Mouse (Mus musculus) neural tube, embryonic 12.5 days (tissue): ENCODE results near the gene Myo15b. TPM values are rescaled to one million over a fixed set of nuclear protein-coding genes. Genes with fewer than 3 reads are reported as not detected.
"Not testable (repeated sequence)": the region's sequence is repeated elsewhere in the genome, so short reads cannot be mapped to it uniquely, and the experiment has no call there.

Experiments
- ATAC-seq: fragments of 200-750 bp; cut with Nextera tagmentation; 2 replicates; pipeline ENCODE4 v1.8.0; 2017; ENCODE audit warnings: low read depth, mild to moderate bottlenecking, moderate TSS enrichment, moderate library complexity; ENCODE audit not compliant: low FRiP score
- H3K27ac ChIP-seq: fragments of 300-500 bp; sonication (generic); 2 replicates; pipeline ENCODE4 v1.5.1; 2016
- H3K27me3 ChIP-seq: fragments of 300-500 bp; sonication (generic); replicated peaks from 2 replicates; pipeline ENCODE4 v1.6.1; 2016; ENCODE audit warnings: mild to moderate bottlenecking
- H3K36me3 ChIP-seq: fragments of 300-500 bp; sonication (generic); 2 replicates; pipeline ENCODE4 v1.6.1; 2016; ENCODE audit warnings: mild to moderate bottlenecking
- H3K4me1 ChIP-seq: fragments of 300-500 bp; sonication (generic); 2 replicates; pipeline ENCODE4 v1.6.1; 2016
- H3K4me2 ChIP-seq: fragments of 300-500 bp; sonication (generic); replicated peaks from 2 replicates; pipeline ENCODE4 v1.6.1; 2016; ENCODE audit warnings: mild to moderate bottlenecking
- H3K4me3 ChIP-seq: fragments of 300-500 bp; sonication (generic); 2 replicates; pipeline ENCODE4 v1.5.1; 2016
- H3K9ac ChIP-seq: fragments of 300-500 bp; sonication (generic); 2 replicates; pipeline ENCODE4 v1.6.1; 2016; ENCODE audit warnings: mild to moderate bottlenecking
- H3K9me3 ChIP-seq: fragments of 300-500 bp; sonication (generic); 2 replicates; pipeline ENCODE4 v1.6.1; 2016; ENCODE audit warnings: mild to moderate bottlenecking
- WGBS: fragments of 180-500 bp; shearing (Covaris S2); methylation state at CpG from one replicate; pipeline ENCODE4 v1.1.7; 2016; 5-methylcytosine and 5-hydroxymethylcytosine counted together
- polyA plus RNA-seq: library from polyadenylated mRNA; unstranded; fragments of >200 nt; fragmentation: Nextera tagmentation; extraction: Ambion mirVana; gene quantifications from 2 replicates; pipeline ENCODE4 v1.2.1, GENCODE M21; 2016

Gene Myo15b
- polyA plus RNA-seq, 1 experiment from 2014 or later: 0.11 TPM

GRCm38 (mm10) chr11:115845819-115846218 lies 12.4 kb upstream of the Myo15b start:
- no peak for ATAC-seq
- Histone ChIP-seq H3K9me3 (no peaks in the 10 kb centered on the region), H3K27me3 (no peaks in the 10 kb centered on the region), H3K27ac (no peak overlapping the region), H3K4me2 (no peak overlapping the region), H3K9ac (no peak overlapping the region), H3K4me3 (no peak overlapping the region), H3K36me3 (no peaks in the 10 kb centered on the region), H3K4me1 (0 out of 2 replicates have a peak, but pooled peaks cover 9% of the 10 kb centered on the region)
- WGBS: 97% methylated on average over 2 of the region's 2 CpGs

GRCm38 (mm10) chr11:115854674-115855073 lies 3.5 kb upstream of the Myo15b start:
- no peak overlapping the region for H3K27ac ChIP-seq
- 87% methylated on average over 6 of the region's 6 CpGs for WGBS

GRCm38 (mm10) chr11:115857146-115857545 lies 1.1 kb upstream of the Myo15b start:
- not testable (repeated sequence) for H3K27ac ChIP-seq, H3K4me2 ChIP-seq, ATAC-seq, H3K4me3 ChIP-seq, H3K36me3 ChIP-seq, H3K9ac ChIP-seq, H3K9me3 ChIP-seq
- H3K4me1 ChIP-seq: peaks cover 13% of the 10 kb centered on the region
- peaks cover 53% of the 10 kb centered on the region for H3K27me3 ChIP-seq
- 94% methylated on average over 4 of the region's 4 CpGs for WGBS

More at GRCm38 (mm10) chr11:115854674-115855073, 3.5 kb upstream of the Myo15b start:
- no peaks in the 10 kb centered on the region for H3K36me3 ChIP-seq
- H3K4me1 ChIP-seq: peaks cover 13% of the 10 kb centered on the region
- no peak overlapping the region for H3K9ac ChIP-seq
- ATAC-seq: no peak
- no peak overlapping the region for H3K4me3 ChIP-seq
- no peak overlapping the region for H3K4me2 ChIP-seq
- no peaks in the 10 kb centered on the region for H3K9me3 ChIP-seq
- H3K27me3 ChIP-seq: peaks cover 34% of the 10 kb centered on the region

GRCm38 (mm10) chr11:115857936-115858335 lies 270 bp upstream of the Myo15b start:
- no peaks in the 10 kb centered on the region for H3K36me3 ChIP-seq
- H3K27ac ChIP-seq: no peak overlapping the region
- no peak overlapping the region for H3K4me3 ChIP-seq
- peaks cover 54% of the 10 kb centered on the region for H3K27me3 ChIP-seq
- ATAC-seq: no peak
- no peak overlapping the region for H3K9ac ChIP-seq
- 49% methylated on average over 13 of the region's 13 CpGs for WGBS
- peaks cover 13% of the 10 kb centered on the region for H3K4me1 ChIP-seq
- H3K9me3 ChIP-seq: no peaks in the 10 kb centered on the region
- peak overlapping the region; percentile 58; the same call in 1 of the 2 replicates for H3K4me2 ChIP-seq

GRCm38 (mm10) chr11:115859143-115859945 lies 1.1 kb downstream of the Myo15b start:
- Histone ChIP-seq H3K4me3 (peak overlapping the region; percentile 36), H3K27me3 (peaks cover 52% of the 10 kb centered on the region), H3K9me3 (no peaks in the 10 kb centered on the region), H3K36me3 (no peaks in the 10 kb centered on the region), H3K9ac (peak overlapping the region; percentile 44; the same call in 1 of the 2 replicates), H3K4me1 (peaks cover 13% of the 10 kb centered on the region), H3K27ac (no peak overlapping the region), H3K4me2 (peak overlapping the region; percentile 58)
- ATAC-seq: peak; percentile 85
- WGBS: 2% methylated on average over 75 of the region's 75 CpGs

GRCm38 (mm10) chr11:115863895-115864294 lies 5.7 kb downstream of the Myo15b start:
- 85% methylated on average over 8 of the region's 8 CpGs for WGBS
- no peaks in the 10 kb centered on the region for H3K9me3 ChIP-seq

GRCm38 (mm10) chr11:115869393-115869792 lies 11.2 kb downstream of the Myo15b start:
- no peaks in the 10 kb centered on the region for H3K4me1 ChIP-seq
- 93% methylated on average over 8 of the region's 8 CpGs for WGBS
- no peaks in the 10 kb centered on the region for H3K27me3 ChIP-seq
- no peak overlapping the region for H3K27ac ChIP-seq
- no peak for ATAC-seq
- H3K9me3 ChIP-seq: no peaks in the 10 kb centered on the region
- H3K4me3 ChIP-seq: no peak overlapping the region
- H3K9ac ChIP-seq: no peak overlapping the region
- no peak overlapping the region for H3K4me2 ChIP-seq
- no peaks in the 10 kb centered on the region for H3K36me3 ChIP-seq

More at GRCm38 (mm10) chr11:115863895-115864294, 5.7 kb downstream of the Myo15b start:
- Histone ChIP-seq H3K36me3 (no peaks in the 10 kb centered on the region), H3K27me3 (peaks cover 27% of the 10 kb centered on the region), H3K4me1 (peaks cover 6% of the 10 kb centered on the region), H3K27ac (no peak overlapping the region), H3K4me3 (no peak overlapping the region), H3K9ac (no peak overlapping the region), H3K4me2 (no peak overlapping the region)
- no peak for ATAC-seq

GRCm38 (mm10) chr11:115872437-115872836 lies 14.2 kb downstream of the Myo15b start:
- Histone ChIP-seq H3K27ac (no peak overlapping the region), H3K9me3 (no peaks in the 10 kb centered on the region), H3K27me3 (no peaks in the 10 kb centered on the region), H3K4me1 (no peaks in the 10 kb centered on the region), H3K4me2 (no peak overlapping the region), H3K9ac (no peak overlapping the region), H3K4me3 (no peak overlapping the region), H3K36me3 (no peaks in the 10 kb centered on the region)
- ATAC-seq: no peak
- WGBS: 70% methylated on average over 4 of the region's 4 CpGs

- no peak overlapping the region for H3K4me2 ChIP-seq
- ATAC-seq: no peak
- no peak overlapping the region for H3K9ac ChIP-seq
- no peaks in the 10 kb centered on the region for H3K9me3 ChIP-seq
- H3K36me3 ChIP-seq: no peaks in the 10 kb centered on the region
- no peaks in the 10 kb centered on the region for H3K4me1 ChIP-seq
- no peak overlapping the region for H3K4me3 ChIP-seq
- no peak overlapping the region for H3K27ac ChIP-seq
- no peaks in the 10 kb centered on the region for H3K27me3 ChIP-seq
- WGBS: 92% methylated on average over 3 of the region's 3 CpGs
These were observed 17.7 kb downstream of the Myo15b start for GRCm38 (mm10) chr11:115875935-115876334.

GRCm38 (mm10) chr11:115876438-115876837 lies 18.2 kb downstream of the Myo15b start:
- H3K27me3 ChIP-seq: no peaks in the 10 kb centered on the region
- 84% methylated on average over 5 of the region's 5 CpGs for WGBS
- no peaks in the 10 kb centered on the region for H3K9me3 ChIP-seq
- ATAC-seq: no peak
- no peak overlapping the region for H3K4me2 ChIP-seq
- H3K4me1 ChIP-seq: no peaks in the 10 kb centered on the region
- no peak overlapping the region for H3K9ac ChIP-seq
- no peak overlapping the region for H3K27ac ChIP-seq
- H3K4me3 ChIP-seq: no peak overlapping the region
- no peaks in the 10 kb centered on the region for H3K36me3 ChIP-seq

GRCm38 (mm10) chr11:115877174-115877755 lies 19.1 kb downstream of the Myo15b start:
- Histone ChIP-seq H3K9ac (no peak overlapping the region), H3K4me2 (no peak overlapping the region), H3K27me3 (no peaks in the 10 kb centered on the region), H3K4me3 (no peak overlapping the region), H3K9me3 (no peaks in the 10 kb centered on the region), H3K27ac (no peak overlapping the region), H3K4me1 (no peaks in the 10 kb centered on the region), H3K36me3 (no peaks in the 10 kb centered on the region)
- no peak for ATAC-seq
- WGBS: 59% methylated on average over 6 of the region's 6 CpGs

- 87% methylated on average over 8 of the region's 8 CpGs for WGBS
- Histone ChIP-seq H3K4me2 (no peak overlapping the region), H3K9ac (no peak overlapping the region), H3K4me1 (no peaks in the 10 kb centered on the region), H3K27me3 (peaks cover 8% of the 10 kb centered on the region; the same call in 1 of the 2 replicates), H3K36me3 (no peaks in the 10 kb centered on the region), H3K9me3 (no peaks in the 10 kb centered on the region), H3K27ac (no peak overlapping the region), H3K4me3 (no peak overlapping the region)
- no peak for ATAC-seq
These were observed 19.9 kb downstream of the Myo15b start for GRCm38 (mm10) chr11:115878071-115878470.
